Mouse (Mus musculus): ENCODE measurements around the gene Hba-a1. TPM values are rescaled to one million over a fixed set of nuclear protein-coding genes. Genes with fewer than 3 reads are reported as not detected.
"Not testable (repeated sequence)": the region's sequence is repeated elsewhere in the genome, so short reads cannot be mapped to it uniquely, and the experiment has no call there.

Gene Hba-a1
- polyA plus RNA-seq, 1 experiment from 2014 or later = 4,235 TPM

DNA sequence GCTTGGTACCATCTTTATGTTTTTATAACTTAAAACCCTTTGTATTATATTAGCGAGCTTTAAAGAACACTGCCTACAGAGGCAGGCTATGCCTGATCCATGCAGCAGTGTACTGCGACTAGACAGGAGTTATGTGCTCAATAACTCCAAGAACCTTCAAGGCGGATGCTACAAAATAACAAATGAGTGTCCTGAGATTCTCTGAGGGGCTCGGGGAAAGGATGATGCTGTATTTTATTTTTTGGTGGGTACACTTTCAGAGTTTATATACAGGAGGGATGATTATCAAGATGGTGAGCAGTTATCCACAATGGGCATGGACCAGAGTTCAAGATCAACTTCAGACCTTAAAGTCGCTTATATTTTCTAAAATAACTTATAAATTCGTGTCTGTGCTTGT, 16.5 kb upstream of the Hba-a1 start:
- peak overlapping the region; percentile 91 for H3K9ac ChIP-seq
- peaks cover 8% of the 10 kb centered on the region; the same call in 1 of the 2 replicates for H3K36me3 ChIP-seq
- no peaks in the 10 kb centered on the region for H3K27me3 ChIP-seq
- H3K9me3 ChIP-seq = no peaks in the 10 kb centered on the region
- 27% methylated on average over 6 of the region's 6 CpGs for WGBS
- peak overlapping the region; percentile 91 for H3K27ac ChIP-seq
- H3K4me1 ChIP-seq = peaks cover 16% of the 10 kb centered on the region
- peak overlapping the region; percentile 66 for H3K4me2 ChIP-seq (replicated peaks)
- no peak for ATAC-seq (ENCODE audit: low FRiP score, low read depth)
- peak overlapping the region; percentile 75 for H3K4me3 ChIP-seq

DNA sequence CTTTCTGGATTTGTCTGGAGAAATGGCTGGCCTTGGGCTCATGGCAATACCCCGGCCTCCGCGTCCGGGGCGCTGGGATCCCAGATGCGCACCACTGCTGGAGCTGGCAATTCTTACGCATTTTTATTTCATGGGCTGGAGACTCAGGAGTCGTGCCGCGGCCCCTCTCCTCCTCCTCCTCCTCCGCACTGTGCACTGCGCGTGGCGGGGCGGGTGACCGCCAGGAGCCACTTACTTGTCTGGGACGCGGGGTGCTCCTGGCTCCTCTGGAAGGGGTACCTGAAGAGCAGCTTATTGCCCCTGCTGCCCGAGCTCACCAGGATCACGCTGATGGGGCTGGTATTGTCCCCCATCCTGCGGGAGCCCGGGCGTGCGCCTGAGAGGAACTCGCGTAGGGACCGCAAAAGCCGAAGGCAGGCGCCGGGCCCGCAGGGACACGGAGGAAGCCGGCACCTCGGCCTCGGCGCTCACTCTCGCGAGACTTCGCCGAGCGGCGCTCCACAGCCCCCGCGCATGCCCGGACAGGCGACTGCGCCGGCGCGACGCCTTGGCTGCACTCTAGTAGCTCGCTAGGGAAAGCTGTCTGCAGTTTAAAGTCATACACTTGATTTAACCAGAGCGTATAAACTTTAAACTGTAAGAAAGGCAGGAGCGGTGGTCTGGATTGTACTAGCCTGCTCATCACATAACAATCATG, 16.0 kb upstream of the Hba-a1 start, which contains the start of gene Nprl3:
Gene Nprl3, minus strand, starts transcription at position 520 of the 697 bp plus-strand sequence.
- Histone ChIP-seq H3K27ac (peak within 1 kb of the TSS; percentile 91), H3K27me3 (no peaks in the 10 kb centered on the region), H3K9ac (peak within 1 kb of the TSS; percentile 91), H3K9me3 (no peaks in the 10 kb centered on the region), H3K4me3 (peak within 1 kb of the TSS; percentile 75), H3K4me2 (replicated peaks) (peak within 1 kb of the TSS; percentile 66), H3K36me3 (peaks cover 4% of the 10 kb centered on the region; the same call in 1 of the 2 replicates), H3K4me1 (peaks cover 16% of the 10 kb centered on the region)
- peak; percentile 98 for ATAC-seq (ENCODE audit: low FRiP score, low read depth)
- WGBS = under 1% methylated on average over 54 of the region's 54 CpGs

DNA sequence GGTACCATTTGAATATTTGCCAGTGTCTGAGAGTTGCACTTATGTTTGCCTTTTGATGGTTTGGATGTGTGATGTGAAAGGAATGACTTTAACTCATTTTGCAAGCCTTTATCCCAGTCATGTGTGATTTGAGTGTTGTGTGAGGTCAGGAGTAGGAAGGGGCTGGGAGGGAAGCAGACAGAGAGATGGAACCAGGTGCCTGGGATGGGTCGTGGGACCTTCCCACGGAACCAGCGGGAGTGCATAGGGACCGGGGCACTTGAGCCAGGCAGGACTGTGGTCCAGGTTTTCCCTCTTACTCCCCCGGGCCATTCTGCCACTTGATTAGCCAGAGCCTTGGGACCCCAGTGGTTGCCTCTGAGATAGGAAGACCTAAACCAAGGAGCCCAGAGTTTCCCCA, 15.3 kb upstream of the Hba-a1 start:
- H3K9ac ChIP-seq = peak overlapping the region; percentile 91
- peak overlapping the region; percentile 75 for H3K4me3 ChIP-seq
- no peaks in the 10 kb centered on the region for H3K36me3 ChIP-seq
- H3K4me1 ChIP-seq = peaks cover 16% of the 10 kb centered on the region
- 24% methylated on average over 5 of the region's 5 CpGs for WGBS
- no peaks in the 10 kb centered on the region for H3K27me3 ChIP-seq
- H3K27ac ChIP-seq = peak overlapping the region; percentile 91
- H3K9me3 ChIP-seq = no peaks in the 10 kb centered on the region
- peak overlapping the region; percentile 66 for H3K4me2 ChIP-seq (replicated peaks)
- ATAC-seq (ENCODE audit: low FRiP score, low read depth) = peak; percentile 1; the same call in 1 of the 2 replicates

GRCm38 (mm10) chr11:32268952-32269351, 14.4 kb upstream of the Hba-a1 start:
- Histone ChIP-seq H3K27ac (no peak overlapping the region), H3K27me3 (no peaks in the 10 kb centered on the region), H3K9me3 (no peaks in the 10 kb centered on the region), H3K9ac (no peak overlapping the region), H3K4me3 (no peak overlapping the region), H3K36me3 (no peaks in the 10 kb centered on the region), H3K4me2 (replicated peaks) (no peak overlapping the region), H3K4me1 (peaks cover 16% of the 10 kb centered on the region)
- ATAC-seq (ENCODE audit: low FRiP score, low read depth) = no peak
- 87% methylated on average over 5 of the region's 5 CpGs for WGBS

DNA sequence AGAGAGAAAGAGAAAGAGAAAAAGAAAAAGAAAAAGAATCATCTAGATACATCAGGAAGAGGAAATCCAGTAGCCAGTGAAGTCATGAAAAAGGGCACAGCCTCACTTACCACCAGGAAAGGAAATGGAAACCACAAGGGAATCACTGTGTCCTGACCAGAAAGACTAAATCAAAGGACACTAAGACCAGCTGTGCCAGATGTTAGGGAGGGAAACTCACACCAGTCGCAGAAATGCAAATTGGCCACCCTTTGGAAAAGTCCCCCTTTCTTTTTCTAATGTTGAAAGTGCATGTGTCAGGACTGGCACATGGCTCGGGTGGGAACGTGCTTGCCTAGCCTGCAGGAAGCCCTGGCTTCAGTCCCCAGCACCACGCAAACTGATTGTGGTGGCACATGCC, 12.1 kb upstream of the Hba-a1 start:
- H3K27me3 ChIP-seq = peaks cover 4% of the 10 kb centered on the region
- no peak overlapping the region for H3K4me2 ChIP-seq (replicated peaks)
- ATAC-seq (ENCODE audit: low FRiP score, low read depth) = no peak
- no peaks in the 10 kb centered on the region for H3K9me3 ChIP-seq
- H3K9ac ChIP-seq = no peak overlapping the region
- peaks cover 10% of the 10 kb centered on the region for H3K4me1 ChIP-seq
- H3K4me3 ChIP-seq = no peak overlapping the region
- 41% methylated on average over 4 of the region's 4 CpGs for WGBS
- H3K36me3 ChIP-seq = no peaks in the 10 kb centered on the region
- H3K27ac ChIP-seq = no peak overlapping the region

GRCm38 (mm10) chr11:32276347-32276746, 7.0 kb upstream of the Hba-a1 start, which contains the start of gene Hba-x:
Gene Hba-x, plus strand, starts transcription at chr11:32276400.
- ATAC-seq (ENCODE audit: low FRiP score, low read depth) = no peak
- H3K9ac ChIP-seq = no peak within 1 kb of the TSS

DNA sequence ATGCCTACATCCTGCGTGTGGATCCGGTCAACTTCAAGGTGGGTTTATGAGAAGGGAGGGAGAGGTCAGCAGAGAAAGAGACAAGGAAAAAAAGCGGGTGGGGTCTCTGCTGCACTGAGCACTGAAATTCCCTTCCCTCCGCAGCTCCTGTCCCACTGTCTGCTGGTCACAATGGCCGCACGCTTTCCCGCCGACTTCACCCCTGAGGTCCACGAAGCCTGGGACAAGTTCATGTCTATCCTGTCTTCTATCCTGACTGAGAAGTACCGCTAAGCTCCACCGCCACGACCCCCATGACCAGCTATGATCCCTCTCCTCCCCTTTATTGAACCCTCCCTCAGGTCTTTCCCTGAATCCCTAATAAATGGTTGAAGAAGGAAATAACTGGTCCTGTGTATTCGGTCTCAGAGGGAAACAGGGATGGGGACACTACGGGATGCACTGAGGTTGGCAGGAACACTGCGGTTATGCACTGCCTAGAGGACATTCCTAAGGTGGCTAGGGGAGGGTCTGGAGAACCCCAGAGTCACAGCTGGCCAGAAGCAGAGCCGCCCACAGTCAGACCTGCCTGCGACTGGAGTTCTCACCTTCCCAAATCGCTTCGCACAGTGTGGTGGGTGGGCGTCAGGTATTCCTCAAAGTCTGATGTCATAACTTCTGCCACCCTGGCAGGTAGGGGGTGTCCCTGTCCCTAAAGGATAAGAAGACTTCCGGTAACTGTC, 5.4 kb upstream of the Hba-a1 start:
- Histone ChIP-seq H3K27me3 (peaks cover 28% of the 10 kb centered on the region), H3K4me1 (no peaks in the 10 kb centered on the region), H3K4me3 (no peak overlapping the region), H3K36me3 (no peaks in the 10 kb centered on the region), H3K27ac (no peak overlapping the region), H3K4me2 (replicated peaks) (no peak overlapping the region), H3K9me3 (no peaks in the 10 kb centered on the region), H3K9ac (no peak overlapping the region)
- WGBS = 70% methylated on average over 21 of the region's 21 CpGs
- no peak for ATAC-seq (ENCODE audit: low FRiP score, low read depth)

More at GRCm38 (mm10) chr11:32276347-32276746, 7.0 kb upstream of the Hba-a1 start, which contains the start of gene Hba-x:
- Histone ChIP-seq H3K36me3 (no peaks in the 10 kb centered on the region), H3K27me3 (peaks cover 28% of the 10 kb centered on the region), H3K9me3 (no peaks in the 10 kb centered on the region), H3K4me3 (no peak within 1 kb of the TSS), H3K4me2 (replicated peaks) (no peak within 1 kb of the TSS), H3K27ac (no peak within 1 kb of the TSS), H3K4me1 (no peaks in the 10 kb centered on the region)
- WGBS = 71% methylated on average over 3 of the region's 3 CpGs

- Histone ChIP-seq H3K4me2 (replicated peaks) (no peak overlapping the region), H3K36me3 (no peaks in the 10 kb centered on the region), H3K27ac (no peak overlapping the region), H3K27me3 (peaks cover 28% of the 10 kb centered on the region), H3K9me3 (no peaks in the 10 kb centered on the region), H3K4me1 (no peaks in the 10 kb centered on the region), H3K9ac (no peak overlapping the region), H3K4me3 (no peak overlapping the region)
- WGBS = 74% methylated on average over 12 of the region's 12 CpGs
- ATAC-seq (ENCODE audit: low FRiP score, low read depth) = no peak
Observed at GRCm38 (mm10) chr11:32278458-32278957, 4.8 kb upstream of the Hba-a1 start.

DNA sequence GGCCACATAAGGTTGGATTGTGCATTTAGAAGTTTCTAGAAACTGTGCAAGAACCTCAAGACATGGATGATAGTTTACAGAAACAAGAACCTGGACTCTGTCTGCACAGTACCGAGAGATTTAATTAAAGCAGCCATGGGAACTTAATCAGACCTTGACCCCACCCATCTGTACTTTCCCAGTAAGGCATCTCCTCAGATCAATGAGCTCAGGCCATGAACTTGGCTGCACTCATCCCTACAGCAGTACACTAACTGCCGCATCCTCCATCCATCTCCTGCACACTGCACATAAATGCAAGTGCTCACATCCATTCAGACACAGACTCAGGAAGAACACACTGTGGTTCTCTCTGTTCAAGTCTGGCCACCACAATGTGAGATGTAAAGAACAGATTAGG, 2.7 kb upstream of the Hba-a1 start:
- no peak overlapping the region for H3K4me2 ChIP-seq (replicated peaks)
- H3K27me3 ChIP-seq = peaks cover 28% of the 10 kb centered on the region
- no peak for ATAC-seq (ENCODE audit: low FRiP score, low read depth)
- H3K4me3 ChIP-seq = no peak overlapping the region
- H3K36me3 ChIP-seq = no peaks in the 10 kb centered on the region
- H3K4me1 ChIP-seq = no peaks in the 10 kb centered on the region
- H3K27ac ChIP-seq = no peak overlapping the region
- 67% methylated on average over 2 of the region's 2 CpGs for WGBS
- no peaks in the 10 kb centered on the region for H3K9me3 ChIP-seq
- H3K9ac ChIP-seq = no peak overlapping the region

GRCm38 (mm10) chr11:32281416-32282144, 1.7 kb upstream of the Hba-a1 start:
- no peak overlapping the region for H3K4me3 ChIP-seq
- no peaks in the 10 kb centered on the region for H3K9me3 ChIP-seq
- no peak for ATAC-seq (ENCODE audit: low FRiP score, low read depth)
- no peak overlapping the region for H3K27ac ChIP-seq
- H3K4me1 ChIP-seq = no peaks in the 10 kb centered on the region
- no peaks in the 10 kb centered on the region for H3K36me3 ChIP-seq
- H3K4me2 ChIP-seq (replicated peaks) = no peak overlapping the region
- peaks cover 20% of the 10 kb centered on the region for H3K27me3 ChIP-seq
- 70% methylated on average over 1 of the region's 1 CpGs for WGBS
- H3K9ac ChIP-seq = no peak overlapping the region

- H3K4me1 ChIP-seq; H3K36me3 ChIP-seq; H3K27ac ChIP-seq; H3K4me2 ChIP-seq (replicated peaks); H3K4me3 ChIP-seq; H3K9me3 ChIP-seq; ATAC-seq (ENCODE audit: low FRiP score, low read depth); H3K9ac ChIP-seq: not testable (repeated sequence)
- H3K27me3 ChIP-seq = peaks cover 12% of the 10 kb centered on the region; the same call in 1 of the 2 replicates
- 49% methylated on average over 2 of the region's 2 CpGs for WGBS
Observed at GRCm38 (mm10) chr11:32284582-32284981, 1.3 kb downstream of the Hba-a1 start.

Measured in limb, embryonic 13.5 days (tissue).